Mouse (Mus musculus): ENCODE measurements around the gene Ube2e2. TPM values are rescaled to one million over a fixed set of nuclear protein-coding genes. Genes with fewer than 3 reads are reported as not detected.

Ube2e2 gene
- total and polyA plus RNA-seq, 3 experiments = not detected

DNA sequence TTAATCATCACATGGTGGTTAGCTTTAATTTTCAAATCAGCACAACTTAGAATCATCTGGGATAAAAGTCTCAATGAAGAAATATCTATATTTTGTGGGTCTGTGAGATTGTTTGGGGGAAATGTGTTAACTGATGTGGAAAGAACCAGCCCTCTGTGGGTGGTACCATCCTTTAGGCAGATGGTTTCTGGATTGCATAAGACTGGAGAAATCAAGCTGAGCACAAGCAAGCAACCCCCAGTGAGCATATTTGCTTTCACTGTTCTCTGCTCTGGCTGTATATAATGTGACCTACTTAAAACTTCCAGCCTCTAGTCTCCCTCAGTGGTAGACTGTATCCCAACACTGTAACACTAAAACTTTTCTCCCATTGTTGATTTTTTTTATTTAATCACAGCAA lies 9.5 kb upstream of the Ube2e2 start:
- dilution Hi-C loops (cut with MboI; ENCODE audit: extremely low pct_ligation_motif_present, extremely low pct_unique_long_range_greater_than_20kb, low sequenced_read_pairs) = no loop called here
- no peaks in the 10 kb centered on the region for H3K27me3 ChIP-seq (replicated peaks)
- DNase-seq (ENCODE audit: extremely low read depth) = no peak
- H3K79me2 ChIP-seq (replicated peaks; ENCODE audit: control insufficient read depth, extremely low read depth, insufficient read depth, poor library complexity, severe bottlenecking) = no peaks in the 10 kb centered on the region
- H3K9me3 ChIP-seq (replicated peaks; ENCODE audit: low read length) = no peaks in the 10 kb centered on the region
- no peak overlapping the region for H3K27ac ChIP-seq (ENCODE audit: insufficient read depth, low read depth)
- no peaks in the 10 kb centered on the region for H3K36me3 ChIP-seq (replicated peaks in 1 of 2; ENCODE audit: control insufficient read depth in 1 of 2, insufficient read depth in 1 of 2, low read length in 1 of 2)
- no peak overlapping the region for H3K4me3 ChIP-seq (replicated peaks in 1 of 3; ENCODE audit: low read depth in 2 of 3, low read length in 2 of 3, poor library complexity in 1 of 3)
- in situ Hi-C loops (cut with MboI; ENCODE audit: low pct_ligation_motif_present, low pct_unique_long_range_greater_than_20kb, low sequenced_read_pairs) = no loop called here
- no peaks in the 10 kb centered on the region for H3K4me1 ChIP-seq (ENCODE audit: control insufficient read depth in 1 of 2, insufficient read depth in 2 of 2)
- no peak overlapping the region for H3K9ac ChIP-seq (ENCODE audit: insufficient read depth, low read depth)
- H3K4me2 ChIP-seq (ENCODE audit: insufficient read depth, low read depth, poor library complexity, severe bottlenecking) = no peak overlapping the region
- no peak for TF ChIP-seq ZKSCAN1 (IDR thresholded peaks at IDR 0.05; ENCODE audit: borderline replicate concordance, low read depth, low read length)
- TF ChIP-seq NELFE (IDR thresholded peaks at IDR 0.05; ENCODE audit: low read depth, low read length) = no peak
- TF ChIP-seq PAX5 (IDR thresholded peaks at IDR 0.05; ENCODE audit: low read length) = no peak

DNA sequence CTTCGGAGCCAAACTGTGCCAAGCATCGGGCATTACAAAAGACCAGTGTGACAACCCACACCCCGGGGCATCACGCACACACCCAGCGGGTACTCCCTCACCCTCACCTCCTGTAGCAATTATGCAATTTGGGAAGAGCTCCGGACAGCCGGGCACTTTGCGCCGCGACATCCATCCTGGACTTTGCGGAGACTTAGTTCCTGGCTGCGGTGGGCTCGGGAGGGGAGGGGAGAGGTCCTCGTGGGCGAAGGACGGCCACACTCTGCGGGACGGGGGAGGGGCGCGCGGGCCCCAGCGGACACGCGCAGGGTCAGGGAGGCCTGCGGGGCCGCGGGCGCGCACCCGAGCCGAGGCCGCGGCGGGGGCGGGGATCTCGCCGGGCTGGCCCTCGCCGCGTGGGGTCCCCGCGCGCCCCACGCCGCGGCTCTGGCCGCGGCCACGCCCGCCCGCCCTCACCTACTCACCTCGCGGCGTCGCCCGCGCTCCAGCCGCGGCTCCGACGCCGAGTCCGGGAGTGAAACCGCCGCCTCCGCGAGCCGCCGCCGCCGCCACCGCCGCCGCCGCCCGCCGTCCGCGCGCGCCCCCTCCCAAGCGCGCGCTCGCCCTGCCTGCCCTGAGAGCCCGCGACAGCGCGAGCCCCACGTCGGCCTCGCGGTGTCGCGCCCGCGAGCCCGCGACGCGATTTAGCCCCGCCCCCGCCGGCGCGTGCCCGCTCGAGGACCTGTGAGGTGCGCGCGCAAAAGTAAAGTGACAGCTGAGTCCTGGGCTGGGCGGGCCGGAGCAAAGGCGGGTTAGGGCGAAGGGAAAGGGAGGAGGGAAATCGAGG lies 733 bp downstream of the Ube2e2 start:
- no peak for DNase-seq (ENCODE audit: extremely low read depth)
- Histone ChIP-seq H3K4me2 (ENCODE audit: insufficient read depth, low read depth, poor library complexity, severe bottlenecking) (no peak overlapping the region), H3K79me2 (replicated peaks; ENCODE audit: control insufficient read depth, extremely low read depth, insufficient read depth, poor library complexity, severe bottlenecking) (no peaks in the 10 kb centered on the region), H3K9ac (ENCODE audit: insufficient read depth, low read depth) (no peak overlapping the region), H3K4me1 (ENCODE audit: control insufficient read depth in 1 of 2, insufficient read depth in 2 of 2) (no peaks in the 10 kb centered on the region), H3K36me3 (replicated peaks in 1 of 2; ENCODE audit: control insufficient read depth in 1 of 2, insufficient read depth in 1 of 2, low read length in 1 of 2) (no peaks in the 10 kb centered on the region), H3K27me3 (replicated peaks) (no peaks in the 10 kb centered on the region), H3K4me3 (replicated peaks in 1 of 3; ENCODE audit: low read depth in 2 of 3, low read length in 2 of 3, poor library complexity in 1 of 3) (no peak overlapping the region), H3K27ac (ENCODE audit: insufficient read depth, low read depth) (no peak overlapping the region), H3K9me3 (replicated peaks; ENCODE audit: low read length) (peaks cover 6% of the 10 kb centered on the region)
- in situ Hi-C loops (cut with MboI; ENCODE audit: low pct_ligation_motif_present, low pct_unique_long_range_greater_than_20kb, low sequenced_read_pairs) (no loop called here), dilution Hi-C loops (cut with MboI; ENCODE audit: extremely low pct_ligation_motif_present, extremely low pct_unique_long_range_greater_than_20kb, low sequenced_read_pairs) (no loop called here)
- no peak for TF ChIP-seq BHLHE40 (IDR thresholded peaks at IDR 0.05; ENCODE audit: low read depth, low read length)
- TF ChIP-seq RAD21 (IDR thresholded peaks at IDR 0.05; ENCODE audit: low read depth, low read length) = no peak
- TF ChIP-seq POLR2AphosphoS2 (IDR thresholded peaks at IDR 0.05; ENCODE audit: low read depth, low read length) = no peak
- no peak for TF ChIP-seq HCFC1 (IDR thresholded peaks at IDR 0.05; ENCODE audit: low read depth, low read length)
- TF ChIP-seq MAX (IDR thresholded peaks at IDR 0.05; ENCODE audit: low read length) = no peak
- TF ChIP-seq SMC3 (IDR thresholded peaks at IDR 0.05; ENCODE audit: low read depth, low read length) = no peak
- no peak for TF ChIP-seq MAZ (IDR thresholded peaks at IDR 0.05; ENCODE audit: low read depth, low read length)
- no peak for TF ChIP-seq E2F4 (IDR thresholded peaks at IDR 0.05; ENCODE audit: insufficient replicate concordance, low read depth, low read length)
- TF ChIP-seq NRF1 (IDR thresholded peaks at IDR 0.05; ENCODE audit: low read depth, low read length) = no peak
- no peak for TF ChIP-seq ELF1 (IDR thresholded peaks at IDR 0.05; ENCODE audit: low read depth, low read length)
- TF ChIP-seq CTCF (conservative IDR thresholded peaks at IDR 0.05 in 1 of 2, IDR thresholded peaks at IDR 0.05 in 1 of 2; ENCODE audit: low read depth in 2 of 2, low read length in 2 of 2) = no peak
- no peak for TF ChIP-seq IRF4 (IDR thresholded peaks at IDR 0.05; ENCODE audit: low read depth, low read length)
- TF ChIP-seq RCOR1 (conservative IDR thresholded peaks at IDR 0.05; ENCODE audit: low read depth, low read length) = no peak
- no peak for TF ChIP-seq ZC3H11A (IDR thresholded peaks at IDR 0.05; ENCODE audit: low read depth, low read length)
- TF ChIP-seq JUN (IDR thresholded peaks at IDR 0.05; ENCODE audit: insufficient read depth, low read depth, low read length) = no peak
- TF ChIP-seq CHD2 (IDR thresholded peaks at IDR 0.05; ENCODE audit: low read length) = no peak
- no peak for TF ChIP-seq MEF2A (IDR thresholded peaks at IDR 0.05; ENCODE audit: borderline replicate concordance, low read depth, low read length)
- TF ChIP-seq MYC (IDR thresholded peaks at IDR 0.05; ENCODE audit: low read depth, low read length) = no peak
- no peak for TF ChIP-seq ZNF384 (IDR thresholded peaks at IDR 0.05; ENCODE audit: low read depth, low read length)

Data from CH12.LX (cell line).